Comparison of ENCODE assay signal across 30 mouse cellular contexts in genomic region chr7:43351154-43351553, GRCm38 (mm10). TPM values are rescaled to one million over a fixed set of nuclear protein-coding genes. Genes with fewer than 3 reads are reported as not detected.
DNase-seq lines count a peak whose midpoint lies in the region; ATAC-seq and TF ChIP-seq lines count a peak whose summit lies in the region.
"Had no signal": no experiment of that assay in that cellular context is flagged by ENCODE, and none has a peak within 500 bp of the region (broad histone marks: within the 10 kb centered on the region; RNA-seq: fewer than 3 reads in every experiment).

TSS of gene Siglecf (plus strand) at chr7:43351341.

- no peak for TF ChIP-seq POLR2A in bone marrow, adult 2 months (IDR thresholded peaks at IDR 0.05; ENCODE audit: borderline replicate concordance, control insufficient read depth, low read depth, low read length)
- TF ChIP-seq POLR2A in kidney, adult 2 months (IDR thresholded peaks at IDR 0.05; ENCODE audit: low read depth, low read length): no peak

- WGBS in liver, embryonic 13.5 days (ENCODE audit: insufficient replicate concordance): 28% methylated on average over 3 of the region's 3 CpGs
- 23% methylated on average over 3 of the region's 3 CpGs for WGBS in bone marrow, adult 2 months
- 25% methylated on average over 3 of the region's 3 CpGs for WGBS in liver, embryonic 15.5 days (ENCODE audit: insufficient replicate concordance)
- WGBS in kidney, adult 2 months: 70% methylated on average over 3 of the region's 3 CpGs
- WGBS in midbrain, embryonic 16.5 days: 66% methylated on average over 3 of the region's 3 CpGs

- no peak within 1 kb of the TSS; the same call in 1 of the 2 replicates for H3K4me2 ChIP-seq in liver, embryonic 13.5 days
- H3K4me2 ChIP-seq in liver, embryonic 15.5 days: no peak within 1 kb of the TSS
- no peak within 1 kb of the TSS for H3K4me2 ChIP-seq in midbrain, embryonic 16.5 days (ENCODE audit: low read length)
- H3K4me2 ChIP-seq: embryonic facial prominence, embryonic 15.5 days; hindbrain, embryonic 13.5 days; limb, embryonic 15.5 days; midbrain, embryonic 13.5 days; neural tube, embryonic 13.5 days had no signal

- H3K36me3 ChIP-seq in liver, embryonic 13.5 days: no peaks in the 10 kb centered on the region
- H3K36me3 ChIP-seq in liver, embryonic 15.5 days (replicated peaks): no peaks in the 10 kb centered on the region
- no peaks in the 10 kb centered on the region for H3K36me3 ChIP-seq in kidney, adult 2 months (ENCODE audit: control insufficient read depth, insufficient read depth, low read length)
- no peaks in the 10 kb centered on the region for H3K36me3 ChIP-seq in midbrain, embryonic 16.5 days (ENCODE audit: control insufficient read depth, insufficient read depth, low read length)
- H3K36me3 ChIP-seq: embryonic facial prominence, embryonic 15.5 days; hindbrain, embryonic 13.5 days; limb, embryonic 15.5 days; midbrain, embryonic 13.5 days; neural tube, embryonic 13.5 days had no signal

- no peak within 1 kb of the TSS; the same call in 1 of the 2 replicates for H3K9ac ChIP-seq in liver, embryonic 13.5 days
- H3K9ac ChIP-seq in liver, embryonic 15.5 days: no peak within 1 kb of the TSS
- no peak within 1 kb of the TSS for H3K9ac ChIP-seq in midbrain, embryonic 16.5 days (ENCODE audit: low read depth, low read length)
- H3K9ac ChIP-seq: embryonic facial prominence, embryonic 15.5 days; forebrain, postnatal 0 days; hindbrain, embryonic 13.5 days; limb, embryonic 15.5 days; midbrain, embryonic 13.5 days; neural tube, embryonic 13.5 days had no signal

- no peak for DNase-seq in liver, embryonic 13.5 days
- no peak for DNase-seq in liver
- no peak for DNase-seq in kidney, adult 2 months
- DNase-seq in layer of hippocampus, adult 11-12 months (ENCODE audit: low spot score): no peak
- DNase-seq: adrenal gland, postnatal 36 days; cerebellum, adult 9-10 months; forebrain, postnatal 0 days; gastrocnemius, postnatal 14 days; kidney, adult 18-20 months; left cerebral cortex, postnatal 4 days; lung, postnatal 10 days; right cerebral cortex, adult 18-20 months; thymus, adult 2 months; thymus, postnatal 4 days had no signal

- TF ChIP-seq CTCF in bone marrow, adult 2 months (IDR thresholded peaks at IDR 0.05; ENCODE audit: control insufficient read depth, insufficient read depth, low read length): no peak
- TF ChIP-seq CTCF in kidney, adult 2 months (conservative IDR thresholded peaks at IDR 0.05; ENCODE audit: insufficient read depth, insufficient read length, low read depth, low read length): no peak

- H3K27me3 ChIP-seq in liver, embryonic 13.5 days: no peaks in the 10 kb centered on the region
- H3K27me3 ChIP-seq in liver, embryonic 15.5 days: no peaks in the 10 kb centered on the region
- no peaks in the 10 kb centered on the region; the same call in 1 of the 2 replicates for H3K27me3 ChIP-seq in kidney, adult 2 months (replicated peaks; ENCODE audit: control insufficient read depth, insufficient read depth, low read length)
- H3K27me3 ChIP-seq in midbrain, embryonic 16.5 days (ENCODE audit: control insufficient read depth, insufficient read depth, low read depth, low read length): no peaks in the 10 kb centered on the region
- H3K27me3 ChIP-seq: embryonic facial prominence, embryonic 15.5 days; hindbrain, embryonic 13.5 days; limb, embryonic 15.5 days; midbrain, embryonic 13.5 days; neural tube, embryonic 13.5 days had no signal

- ATAC-seq in liver, embryonic 13.5 days (ENCODE audit: low read depth): no peak
- no peak for ATAC-seq in liver, embryonic 15.5 days (ENCODE audit: insufficient read depth)
- peak; percentile 26 for ATAC-seq in megakaryocyte progenitor cell, adult 5-6 weeks (replicated peaks; ENCODE audit: poor library complexity)
- ATAC-seq in midbrain, embryonic 16.5 days: no peak
- ATAC-seq: CD4-positive, CD25-positive, alpha-beta regulatory T cell, adult 4 months; forebrain, postnatal 0 days; midbrain, embryonic 13.5 days; Patski had no signal

- peak within 1 kb of the TSS; percentile 64 for H3K27ac ChIP-seq in liver, embryonic 13.5 days
- peak within 1 kb of the TSS; percentile 65 for H3K27ac ChIP-seq in bone marrow, adult 2 months (ENCODE audit: control insufficient read depth, insufficient read depth, low read depth, low read length, poor library complexity)
- H3K27ac ChIP-seq in liver, embryonic 15.5 days (replicated peaks): peak within 1 kb of the TSS; percentile 29; the same call in 1 of the 2 replicates
- no peak within 1 kb of the TSS for H3K27ac ChIP-seq in kidney, adult 2 months (ENCODE audit: insufficient read depth, low read depth, low read length)
- no peak within 1 kb of the TSS for H3K27ac ChIP-seq in midbrain, embryonic 16.5 days (ENCODE audit: low read length)
- H3K27ac ChIP-seq: embryonic facial prominence, embryonic 15.5 days; hindbrain, embryonic 13.5 days; kidney, postnatal 0 days; limb, embryonic 15.5 days; midbrain, embryonic 13.5 days; neural tube, embryonic 13.5 days; stomach, postnatal 0 days had no signal

- H3K4me1 ChIP-seq in liver, embryonic 13.5 days (replicated peaks): peaks cover 45% of the 10 kb centered on the region
- peaks cover 12% of the 10 kb centered on the region for H3K4me1 ChIP-seq in bone marrow, adult 2 months (ENCODE audit: control insufficient read depth, insufficient read depth, low read length)
- H3K4me1 ChIP-seq in liver, embryonic 15.5 days (replicated peaks): peaks cover 20% of the 10 kb centered on the region
- H3K4me1 ChIP-seq in kidney, adult 2 months (ENCODE audit: control insufficient read depth, insufficient read depth, low read length): no peaks in the 10 kb centered on the region
- H3K4me1 ChIP-seq in midbrain, embryonic 16.5 days (ENCODE audit: control insufficient read depth, insufficient read depth, low read length): no peaks in the 10 kb centered on the region
- H3K4me1 ChIP-seq: limb, embryonic 15.5 days; neural tube, embryonic 13.5 days had no signal

- H3K4me3 ChIP-seq in liver, embryonic 13.5 days (replicated peaks): no peak within 1 kb of the TSS
- peak within 1 kb of the TSS; percentile 2 for H3K4me3 ChIP-seq in bone marrow, adult 2 months (replicated peaks; ENCODE audit: control insufficient read depth, low read depth, low read length)
- no peak within 1 kb of the TSS for H3K4me3 ChIP-seq in liver, embryonic 15.5 days (replicated peaks)
- no peak within 1 kb of the TSS for H3K4me3 ChIP-seq in kidney, adult 2 months (ENCODE audit: insufficient read depth, low read depth, low read length)
- no peak within 1 kb of the TSS for H3K4me3 ChIP-seq in midbrain, embryonic 16.5 days (ENCODE audit: low read depth, low read length)
- H3K4me3 ChIP-seq: embryonic facial prominence, embryonic 15.5 days; hindbrain, embryonic 13.5 days; limb, embryonic 15.5 days; midbrain, embryonic 13.5 days; neural tube, embryonic 13.5 days had no signal

- no peaks in the 10 kb centered on the region for H3K9me3 ChIP-seq in liver, embryonic 13.5 days (replicated peaks)
- no peaks in the 10 kb centered on the region for H3K9me3 ChIP-seq in liver, embryonic 15.5 days (replicated peaks)
- H3K9me3 ChIP-seq in midbrain, embryonic 16.5 days (replicated peaks; ENCODE audit: control insufficient read depth, low read length, poor library complexity, severe bottlenecking): no peaks in the 10 kb centered on the region
- H3K9me3 ChIP-seq: embryonic facial prominence, embryonic 15.5 days; hindbrain, embryonic 13.5 days; limb, embryonic 15.5 days; midbrain, embryonic 13.5 days; neural tube, embryonic 13.5 days had no signal

RNA-seq across cellular contexts. Expression of gene Siglecf, which starts in this region (rescaled TPM):
- polyA plus RNA-seq in liver, embryonic 13.5 days (2015; fragmentation: Nextera tagmentation; extraction: Ambion mirVana): 2.0 and 2.2 TPM in 2 replicates
- 0.75 and 3.3 TPM in 2 replicates for polyA plus RNA-seq in bone marrow, adult 2 months (2011; ENCODE audit: insufficient read depth, insufficient read length, low replicate concordance, missing spikeins)
- polyA plus RNA-seq in liver, embryonic 15.5 days (2015; fragmentation: Nextera tagmentation; extraction: Ambion mirVana): 1.8 TPM in 2 replicates
- total RNA-seq in megakaryocyte progenitor cell, adult 5-6 weeks (2015): 24.3 and 26.3 TPM in 2 replicates
- 24.8 and 24.9 TPM in 2 replicates for total RNA-seq in megakaryocyte progenitor cell, adult 5-6 weeks (2017)
- 0.04 and 0.13 TPM in 2 replicates for polyA plus RNA-seq in kidney, adult 2 months (2012; rRNA removed)
- polyA plus RNA-seq in midbrain, embryonic 16.5 days (2015; fragmentation: Nextera tagmentation; extraction: Ambion mirVana): 0.18 and 0.22 TPM in 2 replicates
- total RNA-seq: adrenal gland, adult 18-20 months; forebrain, postnatal 0 days; gastrocnemius, postnatal 14 days; heart, adult 8-10 months; heart, postnatal 25 days had no signal
- polyA plus RNA-seq: CD4-positive, CD25-positive, alpha-beta regulatory T cell, adult 4 months; kidney, postnatal 0 days; Patski had no signal

Comparison
In these comparisons a context has a peak if more than half of its experiments do, and no peak if none do; other contexts are left out.
1. H3K27ac ChIP-seq: peak in liver, embryonic 13.5 days (single experiment), bone marrow, adult 2 months (single experiment) and liver, embryonic 15.5 days (single experiment); none in kidney, adult 2 months (single experiment) and midbrain, embryonic 16.5 days (single experiment).